Mouse (Mus musculus): Measurements from ENCODE around the gene Efcab6.

- TF ChIP-seq MAFK (IDR thresholded peaks at IDR 0.05; ENCODE audit: insufficient read depth, low read depth, low read length) (no peak), ZC3H11A (IDR thresholded peaks at IDR 0.05; ENCODE audit: borderline replicate concordance, low read depth, low read length) (no peak), CHD2 (IDR thresholded peaks at IDR 0.05; ENCODE audit: low read depth, low read length) (no peak), HCFC1 (IDR thresholded peaks at IDR 0.05; ENCODE audit: borderline replicate concordance, insufficient read depth, low read length) (no peak)
Measured at GRCm38 (mm10) chr15:84108899-84109298, 43.7 kb upstream of the Efcab6 start.

All from ES-E14 (cell line).